Mouse (Mus musculus) lung, embryonic 16.5 days (tissue): ENCODE results near the gene Ush1c. TPM values are rescaled to one million over a fixed set of nuclear protein-coding genes. Genes with fewer than 3 reads are reported as not detected.
"Not testable (repeated sequence)": the region's sequence is repeated elsewhere in the genome, so short reads cannot be mapped to it uniquely, and the experiment has no call there.

ENCODE experiments used
- ATAC-seq: fragments of 200-750 bp; cut with Nextera tagmentation; 2 replicates; pipeline ENCODE4 v1.8.0; 2017; ENCODE audit warnings: low read depth, mild to moderate bottlenecking, moderate library complexity
- H3K27ac ChIP-seq: fragments of 300-500 bp; sonication (generic); 2 replicates; pipeline ENCODE4 v1.5.1; 2014; ENCODE audit warnings: mild to moderate bottlenecking, control low read depth, low read length
- H3K27me3 ChIP-seq: fragments of 300-500 bp; sonication (generic); 2 replicates; pipeline ENCODE4 v1.6.1; 2014; ENCODE audit warnings: low read depth, low read length, mixed read lengths; ENCODE audit not compliant: control insufficient read depth, insufficient read depth
- H3K36me3 ChIP-seq: fragments of 300-500 bp; sonication (generic); 2 replicates; pipeline ENCODE4 v1.6.1; 2014; ENCODE audit warnings: low read length; ENCODE audit not compliant: control insufficient read depth, insufficient read depth
- H3K4me1 ChIP-seq: fragments of 300-500 bp; sonication (generic); replicated peaks from 2 replicates; pipeline ENCODE4 v1.6.1; 2014; ENCODE audit warnings: low read length, mixed read lengths; ENCODE audit not compliant: control insufficient read depth, insufficient read depth
- H3K4me2 ChIP-seq: fragments of 300-500 bp; sonication (generic); 2 replicates; pipeline ENCODE4 v1.6.1; 2014; ENCODE audit warnings: low read depth, low read length, control low read depth
- H3K4me3 ChIP-seq: fragments of 300-500 bp; sonication (generic); 2 replicates; pipeline ENCODE4 v1.5.1; 2014; ENCODE audit warnings: mild to moderate bottlenecking, low read length, control low read depth
- H3K9ac ChIP-seq: fragments of 300-500 bp; sonication (generic); 2 replicates; pipeline ENCODE4 v1.6.1; 2014; ENCODE audit warnings: low read length, control low read depth
- H3K9me3 ChIP-seq: fragments of 300-500 bp; sonication (generic); 2 replicates; pipeline ENCODE4 v1.6.1; 2016; ENCODE audit warnings: low read length; ENCODE audit not compliant: control insufficient read depth
- WGBS: fragments of 180-500 bp; shearing (Covaris S2); extraction: QIAGEN DNeasy Blood & Tissue Kit; methylation state at CpG from one replicate; pipeline ENCODE4 v1.1.7; 2014; 5-methylcytosine and 5-hydroxymethylcytosine counted together
- polyA plus RNA-seq: library from polyadenylated mRNA; unstranded; fragments of >200 nt; fragmentation: Nextera tagmentation; extraction: Ambion mirVana; gene quantifications from 2 replicates; pipeline ENCODE4 v1.2.1, GENCODE M21; 2015

Ush1c gene
- polyA plus RNA-seq, 1 experiment from 2014 or later = 0.19 TPM

DNA sequence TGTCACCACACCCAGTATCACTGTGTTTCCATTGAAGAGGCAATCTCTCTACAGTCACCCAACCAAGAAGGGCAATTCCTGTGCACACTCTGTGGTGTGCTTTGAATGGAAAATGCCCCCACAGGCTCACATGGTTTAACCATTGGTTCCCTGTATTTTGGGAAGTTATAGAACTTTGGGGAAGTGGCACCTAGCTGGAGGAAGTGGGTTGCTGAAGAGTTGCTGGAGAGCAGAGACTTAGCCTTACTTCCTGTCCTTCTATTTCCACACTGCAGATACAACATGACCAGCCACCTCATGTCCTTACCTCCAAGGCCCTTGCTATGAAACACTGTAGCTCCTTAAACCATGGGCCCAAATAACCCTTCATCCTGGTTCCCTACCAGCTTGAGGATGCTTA, 54.1 kb downstream of the Ush1c start:
- H3K4me2 ChIP-seq = no peak overlapping the region
- no peak overlapping the region for H3K9ac ChIP-seq
- no peaks in the 10 kb centered on the region for H3K9me3 ChIP-seq
- no peak for ATAC-seq
- H3K36me3 ChIP-seq = no peaks in the 10 kb centered on the region
- H3K27me3 ChIP-seq = peaks cover 22% of the 10 kb centered on the region
- H3K4me1 ChIP-seq = peaks cover 4% of the 10 kb centered on the region; the same call in 1 of the 2 replicates
- no peak overlapping the region for H3K27ac ChIP-seq
- no peak overlapping the region for H3K4me3 ChIP-seq

DNA sequence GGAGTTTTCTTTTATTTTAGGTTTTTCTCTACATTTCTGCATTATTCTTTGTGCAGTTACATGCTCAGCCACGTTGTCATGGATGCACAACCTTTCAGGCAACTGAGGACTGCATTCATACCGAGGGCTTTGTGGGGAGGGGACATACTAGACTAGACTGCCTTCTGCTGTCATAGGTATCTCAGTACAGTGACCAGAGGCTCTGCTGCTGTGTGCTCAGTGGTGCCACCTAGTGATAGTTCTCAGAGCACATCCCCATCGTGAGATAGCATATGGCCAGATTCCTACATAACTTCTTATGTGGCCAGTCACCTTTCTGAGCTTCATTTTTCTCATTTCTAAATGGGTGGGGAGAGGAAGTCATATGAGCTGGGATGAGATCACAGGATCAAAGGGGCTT, 56.7 kb downstream of the Ush1c start:
- Histone ChIP-seq H3K27me3 (peaks cover 35% of the 10 kb centered on the region), H3K27ac (no peak overlapping the region), H3K9me3 (no peaks in the 10 kb centered on the region), H3K4me3 (no peak overlapping the region), H3K36me3 (no peaks in the 10 kb centered on the region), H3K9ac (no peak overlapping the region), H3K4me1 (peaks cover 4% of the 10 kb centered on the region; the same call in 1 of the 2 replicates), H3K4me2 (no peak overlapping the region)
- ATAC-seq = peak; percentile 54; the same call in 1 of the 2 replicates
- WGBS = 7% methylated on average over 3 of the region's 3 CpGs

DNA sequence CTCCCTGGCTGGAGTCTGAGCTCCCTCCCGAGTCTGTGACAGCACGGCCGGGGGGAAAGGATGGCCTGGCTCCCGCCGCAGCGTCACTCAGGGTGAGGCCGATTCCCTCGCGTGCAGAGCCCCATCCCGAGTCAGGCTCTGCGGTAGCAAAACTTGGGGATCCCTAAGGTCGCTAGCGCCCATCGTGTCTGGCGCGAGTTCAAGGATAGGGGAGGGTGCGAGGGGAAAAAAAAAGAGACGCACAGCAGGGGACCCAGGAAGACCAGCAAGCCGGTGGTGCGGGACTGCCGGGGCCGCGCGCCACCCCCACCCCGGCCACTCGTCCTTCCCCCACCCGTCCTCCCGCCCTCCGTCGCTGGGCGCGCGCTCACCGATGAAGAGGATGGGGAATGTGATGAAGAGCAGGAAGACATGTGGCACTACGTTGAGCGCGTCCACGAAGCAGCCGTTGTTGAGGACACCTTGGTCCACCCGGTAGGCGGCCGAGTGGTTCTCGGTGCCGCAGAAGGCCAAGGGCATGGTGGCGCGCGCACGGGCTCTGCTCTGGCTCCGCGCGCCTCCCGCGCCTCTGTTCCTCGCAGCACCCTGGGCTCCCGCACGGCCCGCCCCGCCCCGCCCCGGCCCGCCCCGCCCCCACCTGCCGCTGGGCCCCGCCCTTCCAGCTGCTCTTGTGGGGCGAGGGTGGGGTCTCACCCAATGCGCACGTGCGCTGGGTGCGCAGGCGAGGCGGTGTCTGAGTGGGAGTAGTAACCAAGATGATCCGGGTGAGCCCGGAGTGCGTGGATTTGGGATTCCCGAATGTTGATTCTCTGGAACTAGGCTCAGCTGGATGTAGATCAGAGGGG, 58.6 kb downstream of the Ush1c start, which contains the start of gene Abcc8:
TSS of gene Abcc8 (minus strand) at position 603 of the 845 bp plus-strand sequence.
- peak; percentile 41 for ATAC-seq
- under 1% methylated on average over 62 of the region's 75 CpGs for WGBS

GRCm38 (mm10) chr7:46168980-46169379, 69.3 kb downstream of the Ush1c start:
- H3K9me3 ChIP-seq, H3K4me2 ChIP-seq, H3K9ac ChIP-seq, ATAC-seq, H3K4me3 ChIP-seq, H3K4me1 ChIP-seq, H3K36me3 ChIP-seq, H3K27me3 ChIP-seq, H3K27ac ChIP-seq: not testable (repeated sequence)
- WGBS = 83% methylated on average over 1 of the region's 1 CpGs

More for the DNA sequence above, 58.6 kb downstream of the Ush1c start, which contains the start of gene Abcc8:
- no peak within 1 kb of the TSS; the same call in 1 of the 2 replicates for H3K9ac ChIP-seq
- peaks cover 4% of the 10 kb centered on the region; the same call in 1 of the 2 replicates for H3K4me1 ChIP-seq
- H3K27me3 ChIP-seq = peaks cover 35% of the 10 kb centered on the region
- no peak within 1 kb of the TSS for H3K27ac ChIP-seq
- H3K36me3 ChIP-seq = no peaks in the 10 kb centered on the region
- H3K9me3 ChIP-seq = no peaks in the 10 kb centered on the region
- H3K4me2 ChIP-seq = peak within 1 kb of the TSS; percentile 70
- H3K4me3 ChIP-seq = peak within 1 kb of the TSS; percentile 42

GRCm38 (mm10) chr7:46168402-46168801, 69.9 kb downstream of the Ush1c start:
- WGBS = 89% methylated on average over 6 of the region's 6 CpGs
- H3K36me3 ChIP-seq = no peaks in the 10 kb centered on the region

DNA sequence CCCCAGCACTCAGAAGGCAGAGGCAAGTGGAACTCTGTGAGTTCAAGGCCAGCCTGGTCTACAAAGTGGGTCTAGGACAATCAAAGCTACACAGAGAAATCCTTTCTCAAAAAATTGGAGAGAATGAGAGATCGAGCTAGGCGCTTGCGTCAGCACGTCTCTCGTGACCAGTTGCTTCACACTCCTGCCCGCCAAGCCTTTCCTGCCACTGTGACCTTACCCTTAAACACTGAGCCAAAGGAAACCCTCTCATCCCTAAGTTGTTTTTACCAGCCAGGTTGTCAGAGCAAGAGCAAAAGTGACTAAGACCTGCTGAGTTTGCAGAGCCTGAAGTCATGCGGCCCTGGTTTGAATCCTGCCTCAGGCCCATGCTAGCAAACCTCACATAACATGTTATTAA, 70.4 kb downstream of the Ush1c start:
- Histone ChIP-seq H3K27me3 (no peaks in the 10 kb centered on the region), H3K27ac (no peak overlapping the region), H3K9ac (no peak overlapping the region), H3K9me3 (no peaks in the 10 kb centered on the region), H3K4me3 (no peak overlapping the region), H3K4me1 (no peaks in the 10 kb centered on the region), H3K4me2 (no peak overlapping the region), H3K36me3 (no peaks in the 10 kb centered on the region)
- WGBS = 87% methylated on average over 7 of the region's 7 CpGs
- no peak for ATAC-seq

More at GRCm38 (mm10) chr7:46168402-46168801, 69.9 kb downstream of the Ush1c start:
- no peaks in the 10 kb centered on the region for H3K4me1 ChIP-seq
- no peaks in the 10 kb centered on the region for H3K9me3 ChIP-seq
- H3K4me3 ChIP-seq = no peak overlapping the region
- H3K27ac ChIP-seq = no peak overlapping the region
- no peaks in the 10 kb centered on the region for H3K27me3 ChIP-seq
- ATAC-seq = no peak
- H3K4me2 ChIP-seq = no peak overlapping the region
- no peak overlapping the region for H3K9ac ChIP-seq

GRCm38 (mm10) chr7:46165876-46166275, 72.4 kb downstream of the Ush1c start:
- 88% methylated on average over 11 of the region's 11 CpGs for WGBS
- Histone ChIP-seq H3K27ac (no peak overlapping the region), H3K4me3 (no peak overlapping the region), H3K9me3 (no peaks in the 10 kb centered on the region), H3K9ac (no peak overlapping the region), H3K36me3 (no peaks in the 10 kb centered on the region), H3K4me1 (no peaks in the 10 kb centered on the region), H3K27me3 (no peaks in the 10 kb centered on the region), H3K4me2 (no peak overlapping the region)
- ATAC-seq = no peak

DNA sequence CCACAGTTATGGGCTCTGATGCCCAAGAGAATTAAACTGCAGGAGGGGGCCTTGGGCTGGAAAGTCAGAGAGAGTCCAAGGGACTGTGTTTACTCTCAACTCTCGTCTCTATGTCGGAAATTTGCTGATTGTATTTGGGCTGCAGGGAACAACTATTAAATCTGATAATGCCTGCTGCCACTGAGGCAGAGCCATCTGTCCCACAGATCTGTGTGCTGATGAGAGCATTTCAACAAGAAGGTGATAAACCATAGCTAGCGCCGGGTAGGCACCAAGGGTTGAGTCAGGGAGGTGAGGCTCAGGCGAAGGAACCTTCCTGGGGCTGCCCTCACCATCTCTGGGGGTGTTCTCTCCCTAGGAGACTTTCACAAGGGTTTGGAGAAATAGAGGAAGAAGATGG, 75.6 kb downstream of the Ush1c start:
- Histone ChIP-seq H3K4me3 (no peak overlapping the region), H3K4me2 (no peak overlapping the region), H3K9ac (no peak overlapping the region), H3K27me3 (no peaks in the 10 kb centered on the region), H3K36me3 (no peaks in the 10 kb centered on the region), H3K27ac (no peak overlapping the region), H3K4me1 (no peaks in the 10 kb centered on the region), H3K9me3 (no peaks in the 10 kb centered on the region)
- no peak for ATAC-seq
- whole genome bisulfite sequencing = 67% methylated on average over 5 of the region's 5 CpGs

GRCm38 (mm10) chr7:46162132-46162727, 76.1 kb downstream of the Ush1c start:
- no peak for ATAC-seq
- H3K27me3 ChIP-seq = no peaks in the 10 kb centered on the region
- no peak overlapping the region for H3K9ac ChIP-seq
- no peak overlapping the region for H3K4me3 ChIP-seq
- H3K36me3 ChIP-seq = no peaks in the 10 kb centered on the region
- H3K4me2 ChIP-seq = no peak overlapping the region
- no peaks in the 10 kb centered on the region for H3K4me1 ChIP-seq
- H3K27ac ChIP-seq = no peak overlapping the region
- WGBS = 59% methylated on average over 11 of the region's 11 CpGs
- H3K9me3 ChIP-seq = no peaks in the 10 kb centered on the region
